Mouse (Mus musculus) midbrain, embryonic 13.5 days (tissue): ENCODE measurements around the gene Atf7. TPM values are rescaled to one million over a fixed set of nuclear protein-coding genes. Genes with fewer than 3 reads are reported as not detected.

ENCODE experiments used
- ATAC-seq: fragments of 200-750 bp; cut with Nextera tagmentation; 2 replicates; pipeline ENCODE4 v1.8.0; 2017; ENCODE audit warnings: mild to moderate bottlenecking, moderate TSS enrichment, moderate library complexity
- H3K27ac ChIP-seq: fragments of 300-500 bp; sonication (generic); 2 replicates; pipeline ENCODE4 v1.5.1; 2015; ENCODE audit warnings: inconsistent platforms, mild to moderate bottlenecking, moderate library complexity
- H3K27me3 ChIP-seq: fragments of 300-500 bp; sonication (generic); 2 replicates; pipeline ENCODE4 v1.6.1; 2015; ENCODE audit warnings: mild to moderate bottlenecking, inconsistent platforms
- H3K36me3 ChIP-seq: fragments of 300-500 bp; sonication (generic); 2 replicates; pipeline ENCODE4 v1.6.1; 2015; ENCODE audit warnings: mild to moderate bottlenecking, inconsistent platforms
- H3K4me1 ChIP-seq: fragments of 300-500 bp; sonication (generic); replicated peaks from 2 replicates; pipeline ENCODE4 v1.6.1; 2015; ENCODE audit warnings: inconsistent platforms
- H3K4me2 ChIP-seq: fragments of 300-500 bp; sonication (generic); replicated peaks from 2 replicates; pipeline ENCODE4 v1.6.1; 2015; ENCODE audit warnings: moderate library complexity, mild to moderate bottlenecking, inconsistent platforms
- H3K4me3 ChIP-seq: fragments of 300-500 bp; sonication (generic); replicated peaks from 2 replicates; pipeline ENCODE4 v1.5.1; 2015; ENCODE audit warnings: mild to moderate bottlenecking, inconsistent platforms
- H3K9ac ChIP-seq: fragments of 300-500 bp; sonication (generic); replicated peaks from 2 replicates; pipeline ENCODE4 v1.6.1; 2015; ENCODE audit warnings: mild to moderate bottlenecking, inconsistent platforms
- H3K9me3 ChIP-seq: fragments of 300-500 bp; sonication (generic); 2 replicates; pipeline ENCODE4 v1.6.1; 2016; ENCODE audit warnings: mild to moderate bottlenecking, inconsistent platforms
- WGBS: fragments of 180-500 bp; shearing (Covaris S2); methylation state at CpG from one replicate; pipeline ENCODE4 v1.1.7; 2015; 5-methylcytosine and 5-hydroxymethylcytosine counted together
- polyA plus RNA-seq: library from polyadenylated mRNA; unstranded; fragments of >200 nt; fragmentation: Nextera tagmentation; extraction: Ambion mirVana; gene quantifications from 2 replicates; pipeline ENCODE4 v1.2.1, GENCODE M21; 2015

Atf7 gene
- polyA plus RNA-seq, 1 experiment from 2014 or later = 22.1 TPM

DNA sequence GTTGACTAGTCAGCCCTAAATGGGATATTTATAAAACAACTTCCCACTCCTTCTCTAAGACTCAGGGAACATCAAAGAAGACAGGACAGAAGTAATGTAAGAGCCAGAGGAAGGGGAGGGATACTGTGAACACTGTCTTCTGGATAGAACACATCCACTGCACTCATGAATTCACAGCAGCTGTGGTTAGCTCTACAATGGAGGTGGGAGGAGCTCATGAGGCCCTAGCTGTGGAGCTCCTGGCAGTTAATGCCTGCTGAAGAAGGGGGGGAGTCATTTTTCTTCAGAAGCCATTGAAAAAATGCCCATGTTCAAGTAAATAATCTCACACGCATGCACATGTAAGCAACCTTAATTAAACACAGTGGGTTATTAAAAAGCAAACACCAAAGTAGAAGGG is 48.3 kb downstream of the Atf7 start:
- Histone ChIP-seq H3K27ac (no peak overlapping the region), H3K36me3 (no peaks in the 10 kb centered on the region), H3K4me2 (no peak overlapping the region), H3K9me3 (no peaks in the 10 kb centered on the region), H3K4me1 (peaks cover 5% of the 10 kb centered on the region; the same call in 1 of the 2 replicates), H3K27me3 (no peaks in the 10 kb centered on the region), H3K9ac (no peak overlapping the region), H3K4me3 (no peak overlapping the region)
- WGBS = 67% methylated on average over 1 of the region's 1 CpGs
- no peak for ATAC-seq

DNA sequence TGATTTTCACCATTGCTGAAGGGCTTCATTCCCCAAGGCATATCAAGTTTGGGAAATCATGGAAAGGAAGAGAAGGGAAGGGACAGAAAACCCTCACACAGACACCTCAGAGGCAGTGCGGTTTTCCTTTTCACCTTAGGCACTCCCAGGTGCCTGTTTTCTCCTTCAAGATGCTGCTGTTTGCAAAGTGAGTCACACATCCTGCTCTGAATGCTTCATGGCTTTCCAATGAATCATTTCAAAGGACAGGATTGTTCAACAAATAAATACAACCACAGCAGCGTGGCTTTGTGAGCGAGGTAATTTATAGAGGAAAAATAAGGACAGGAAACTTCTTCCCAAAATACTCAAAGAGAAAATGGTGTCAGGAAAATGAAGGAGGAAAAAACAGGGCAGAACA is 53.2 kb downstream of the Atf7 start:
- H3K9me3 ChIP-seq = no peaks in the 10 kb centered on the region
- WGBS = 89% methylated on average over 3 of the region's 3 CpGs
- no peak for ATAC-seq
- H3K36me3 ChIP-seq = no peaks in the 10 kb centered on the region
- H3K4me1 ChIP-seq = peaks cover 3% of the 10 kb centered on the region; the same call in 1 of the 2 replicates
- no peak overlapping the region for H3K27ac ChIP-seq
- no peak overlapping the region for H3K4me3 ChIP-seq
- no peak overlapping the region for H3K4me2 ChIP-seq
- H3K27me3 ChIP-seq = no peaks in the 10 kb centered on the region
- no peak overlapping the region for H3K9ac ChIP-seq

DNA sequence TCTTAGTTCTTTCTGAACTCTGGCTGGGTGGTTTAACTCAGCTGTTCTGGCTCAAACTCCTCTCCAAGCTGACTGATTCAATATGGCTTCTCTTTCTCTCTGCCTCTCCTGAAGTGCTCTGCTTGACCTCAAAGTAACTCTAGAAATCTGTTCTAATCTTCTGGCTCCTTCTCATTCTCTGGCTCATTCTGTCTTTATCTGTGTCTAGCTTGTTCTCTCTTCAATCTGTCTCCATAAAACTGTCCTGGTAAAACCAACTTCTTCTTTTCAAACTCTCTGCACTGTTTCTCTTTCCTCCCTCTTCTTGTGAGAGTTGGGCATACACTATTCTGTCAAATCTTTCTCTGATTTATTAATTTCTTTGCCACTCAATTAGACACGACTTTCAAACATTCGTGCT is 57.4 kb downstream of the Atf7 start:
- ATAC-seq = no peak
- Histone ChIP-seq H3K4me3 (no peak overlapping the region), H3K9me3 (no peaks in the 10 kb centered on the region), H3K9ac (no peak overlapping the region), H3K4me1 (no peaks in the 10 kb centered on the region), H3K27me3 (no peaks in the 10 kb centered on the region), H3K27ac (no peak overlapping the region), H3K4me2 (no peak overlapping the region), H3K36me3 (no peaks in the 10 kb centered on the region)
- WGBS = 96% methylated on average over 2 of the region's 2 CpGs

DNA sequence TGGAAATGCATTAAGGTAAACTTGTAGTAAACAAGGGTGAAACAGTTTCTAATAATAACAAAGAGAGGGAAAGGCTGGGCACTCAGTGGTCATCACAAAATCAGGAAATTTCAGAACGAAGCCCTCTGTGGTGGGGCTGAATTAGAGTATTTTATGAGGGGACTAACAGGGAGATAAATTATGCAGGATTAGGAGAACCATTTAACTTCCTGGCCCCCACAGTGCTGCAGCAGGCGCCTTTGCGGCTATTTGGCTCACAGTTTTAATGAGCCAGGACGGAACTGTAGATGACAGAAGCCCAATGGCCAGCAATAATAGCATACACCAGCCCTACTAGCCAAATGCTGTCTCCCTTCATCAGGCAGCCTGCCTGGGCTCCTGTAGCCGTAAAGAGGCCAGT is 61.6 kb downstream of the Atf7 start:
- no peak for ATAC-seq
- no peak overlapping the region for H3K4me3 ChIP-seq
- H3K36me3 ChIP-seq = peaks cover 10% of the 10 kb centered on the region; the same call in 1 of the 2 replicates
- WGBS = 79% methylated on average over 5 of the region's 5 CpGs
- no peak overlapping the region for H3K4me2 ChIP-seq
- H3K9me3 ChIP-seq = no peaks in the 10 kb centered on the region
- H3K4me1 ChIP-seq = no peaks in the 10 kb centered on the region
- no peak overlapping the region for H3K27ac ChIP-seq
- H3K27me3 ChIP-seq = no peaks in the 10 kb centered on the region
- no peak overlapping the region for H3K9ac ChIP-seq

DNA sequence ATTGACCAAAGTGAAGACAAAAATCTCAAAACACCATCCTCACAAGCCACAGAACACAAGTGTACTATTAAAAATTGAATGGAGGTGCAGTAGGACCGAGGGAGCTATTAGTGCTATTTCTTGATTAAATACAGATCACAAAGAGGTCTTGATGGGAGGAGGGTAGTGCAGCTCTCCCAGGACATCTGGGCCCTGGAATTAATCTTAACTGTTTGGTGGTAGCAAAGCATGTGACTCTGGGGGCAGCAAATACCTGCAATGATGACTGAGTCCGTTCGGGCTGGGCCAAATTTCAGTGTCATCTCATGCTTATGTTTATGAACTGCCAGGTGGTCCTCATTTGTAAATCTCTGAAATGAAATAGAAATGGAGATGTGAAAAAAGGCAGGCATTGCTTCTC is 62.2 kb downstream of the Atf7 start:
- Histone ChIP-seq H3K27ac (no peak overlapping the region), H3K9ac (no peak overlapping the region), H3K9me3 (no peaks in the 10 kb centered on the region), H3K4me3 (no peak overlapping the region), H3K27me3 (no peaks in the 10 kb centered on the region), H3K4me2 (no peak overlapping the region), H3K4me1 (no peaks in the 10 kb centered on the region), H3K36me3 (peaks cover 10% of the 10 kb centered on the region; the same call in 1 of the 2 replicates)
- WGBS = 87% methylated on average over 3 of the region's 3 CpGs
- no peak for ATAC-seq

DNA sequence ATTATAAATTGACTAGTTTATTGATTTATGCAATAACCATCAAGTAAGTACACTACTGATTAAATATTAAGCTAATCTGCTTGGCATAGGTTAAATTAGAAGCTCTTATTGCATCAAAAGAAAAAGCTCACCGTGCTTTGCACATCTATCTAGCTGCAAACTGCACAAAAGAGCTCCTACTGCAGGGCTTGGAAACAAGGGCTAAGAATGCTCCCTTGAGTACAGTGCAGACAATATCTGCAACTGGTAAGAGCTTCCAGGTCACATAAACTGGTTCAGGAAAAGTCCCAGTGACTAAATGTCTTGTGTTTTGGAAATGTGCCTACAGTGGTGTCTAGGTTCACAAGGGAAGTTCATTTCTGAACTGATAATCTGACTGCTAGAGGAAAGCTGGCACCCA is 62.8 kb downstream of the Atf7 start:
- H3K36me3 ChIP-seq = peaks cover 10% of the 10 kb centered on the region; the same call in 1 of the 2 replicates
- ATAC-seq = no peak
- H3K4me2 ChIP-seq = no peak overlapping the region
- H3K27me3 ChIP-seq = no peaks in the 10 kb centered on the region
- H3K4me3 ChIP-seq = no peak overlapping the region
- 84% methylated on average over 1 of the region's 1 CpGs for WGBS
- no peaks in the 10 kb centered on the region for H3K9me3 ChIP-seq
- no peak overlapping the region for H3K9ac ChIP-seq
- no peaks in the 10 kb centered on the region for H3K4me1 ChIP-seq
- H3K27ac ChIP-seq = no peak overlapping the region

DNA sequence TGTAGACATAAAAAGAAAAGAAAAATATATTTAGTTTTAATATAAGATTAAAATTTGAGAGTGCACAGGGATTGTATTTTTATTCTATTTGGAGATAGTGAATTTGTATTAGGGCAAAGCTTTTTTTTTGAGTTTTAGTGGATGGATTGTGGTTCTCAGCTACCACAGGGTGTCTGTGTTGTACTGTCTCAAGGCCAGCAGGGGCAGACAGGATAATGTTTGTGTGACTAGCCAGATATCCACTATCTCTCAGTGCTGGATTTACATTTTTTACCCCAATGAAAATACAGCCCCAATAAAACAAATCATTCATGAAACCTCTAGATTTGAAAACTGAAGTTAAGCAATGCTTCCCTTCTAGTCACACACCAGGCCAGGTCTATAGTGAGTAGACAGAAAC is 67.7 kb downstream of the Atf7 start:
- ATAC-seq = no peak
- Histone ChIP-seq H3K9me3 (no peaks in the 10 kb centered on the region), H3K4me1 (no peaks in the 10 kb centered on the region), H3K27me3 (no peaks in the 10 kb centered on the region), H3K36me3 (peaks cover 31% of the 10 kb centered on the region), H3K4me2 (no peak overlapping the region), H3K4me3 (no peak overlapping the region), H3K9ac (no peak overlapping the region), H3K27ac (no peak overlapping the region)

DNA sequence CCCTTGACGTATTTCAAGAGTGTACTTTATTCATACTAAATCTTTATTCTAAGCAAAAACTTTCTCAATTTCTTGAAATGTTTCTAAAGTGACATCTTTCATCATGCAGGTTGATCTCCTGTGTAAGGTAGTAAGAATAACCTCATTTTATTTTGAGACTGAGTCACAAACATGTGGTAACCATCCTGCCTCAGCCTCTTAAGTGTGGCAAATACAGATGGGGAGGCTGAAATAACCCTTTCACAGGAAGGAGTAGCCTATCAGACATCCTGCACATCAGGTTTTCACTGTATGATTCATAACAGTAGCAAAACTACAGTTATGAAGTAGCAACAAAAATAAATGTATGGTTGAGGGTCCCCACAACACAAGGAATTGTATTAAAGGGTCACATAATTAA is 69.7 kb downstream of the Atf7 start:
- Histone ChIP-seq H3K9ac (no peak overlapping the region), H3K36me3 (peaks cover 41% of the 10 kb centered on the region), H3K9me3 (no peaks in the 10 kb centered on the region), H3K4me1 (no peaks in the 10 kb centered on the region), H3K4me3 (no peak overlapping the region), H3K4me2 (no peak overlapping the region), H3K27me3 (no peaks in the 10 kb centered on the region), H3K27ac (no peak overlapping the region)
- 94% methylated on average over 1 of the region's 1 CpGs for WGBS
- ATAC-seq = no peak

DNA sequence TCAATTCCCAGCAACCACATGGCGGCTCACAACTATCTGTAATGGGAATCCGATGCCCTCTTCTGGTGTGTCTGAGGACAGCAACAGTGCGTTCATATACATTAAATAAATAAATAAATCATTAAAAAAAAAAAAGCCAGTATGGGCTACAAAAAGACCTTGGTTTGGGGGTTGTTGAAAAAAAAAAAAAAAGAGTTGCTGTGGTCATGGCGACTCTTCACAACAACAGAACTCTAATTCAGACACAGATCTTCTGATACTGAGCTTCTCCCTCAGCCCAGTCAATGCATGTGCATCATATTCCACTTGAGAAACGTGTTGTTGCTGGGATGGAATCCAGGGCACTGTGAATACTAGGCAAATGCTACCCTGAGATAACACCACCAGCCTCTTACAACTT is 72.7 kb downstream of the Atf7 start:
- Histone ChIP-seq H3K9me3 (no peaks in the 10 kb centered on the region), H3K9ac (no peak overlapping the region), H3K27ac (no peak overlapping the region), H3K36me3 (peaks cover 40% of the 10 kb centered on the region), H3K27me3 (no peaks in the 10 kb centered on the region), H3K4me2 (no peak overlapping the region), H3K4me3 (no peak overlapping the region), H3K4me1 (no peaks in the 10 kb centered on the region)
- WGBS = 94% methylated on average over 5 of the region's 5 CpGs
- no peak for ATAC-seq

DNA sequence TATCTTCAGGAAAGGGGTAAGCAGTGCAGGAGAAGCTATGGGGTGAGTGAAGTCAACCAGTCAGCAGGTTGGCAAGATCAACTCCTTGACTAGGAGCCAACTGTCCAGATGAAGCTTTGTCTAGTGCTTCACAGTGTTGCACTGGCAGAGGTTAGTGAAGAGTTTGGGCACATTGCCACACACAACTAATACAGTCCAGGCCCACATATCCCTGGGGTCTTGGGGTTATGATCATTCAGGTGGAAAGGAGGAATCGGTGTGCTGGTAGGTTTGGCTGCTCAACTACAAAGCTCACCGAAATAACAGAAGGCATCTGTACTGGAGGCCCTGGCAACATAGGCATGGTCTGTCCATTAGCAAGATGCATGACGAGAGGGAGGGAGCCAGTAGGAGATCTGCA is 77.8 kb downstream of the Atf7 start:
- Histone ChIP-seq H3K36me3 (peaks cover 46% of the 10 kb centered on the region), H3K4me2 (no peak overlapping the region), H3K4me1 (no peaks in the 10 kb centered on the region), H3K4me3 (no peak overlapping the region), H3K27me3 (no peaks in the 10 kb centered on the region), H3K9me3 (no peaks in the 10 kb centered on the region), H3K27ac (no peak overlapping the region), H3K9ac (no peak overlapping the region)
- 83% methylated on average over 3 of the region's 3 CpGs for WGBS
- ATAC-seq = no peak

DNA sequence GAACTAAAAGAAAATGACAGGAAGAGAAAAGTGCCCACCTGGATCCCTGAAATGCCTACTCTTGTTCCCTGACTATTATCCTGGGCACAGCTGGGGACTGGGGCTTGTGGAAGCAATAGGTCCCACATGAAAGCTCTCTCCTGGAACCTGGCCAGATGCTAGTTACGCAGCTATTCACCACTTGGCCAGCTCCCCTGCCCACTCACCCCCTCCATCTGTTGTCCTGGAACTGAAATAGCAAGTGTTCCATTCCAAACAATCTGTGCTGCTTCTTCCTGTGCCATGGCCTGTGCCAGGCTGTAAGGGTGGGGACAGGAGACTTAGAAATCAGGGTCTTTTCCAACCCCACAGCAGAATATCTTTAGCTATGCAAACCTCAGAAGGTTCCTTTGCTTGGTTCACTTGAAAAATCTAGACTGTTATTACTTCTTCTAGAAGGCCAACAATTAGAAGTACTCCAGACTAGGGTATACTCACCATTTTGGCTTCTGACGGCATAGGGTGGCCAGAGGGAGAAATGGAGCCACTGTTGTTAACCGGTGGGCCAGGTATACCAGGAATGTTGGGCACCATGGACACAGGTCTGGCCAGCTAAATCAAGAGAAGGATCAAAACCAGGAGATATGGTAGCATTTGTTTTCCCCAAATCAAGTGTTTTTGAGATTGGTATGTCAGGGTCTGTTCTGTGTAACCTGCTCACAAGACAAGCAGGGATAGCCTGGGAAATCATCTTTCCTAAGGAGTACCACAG is 78.4 kb downstream of the Atf7 start:
- no peak for ATAC-seq
- Histone ChIP-seq H3K4me2 (no peak overlapping the region), H3K9ac (no peak overlapping the region), H3K4me3 (no peak overlapping the region), H3K27me3 (no peaks in the 10 kb centered on the region), H3K9me3 (no peaks in the 10 kb centered on the region), H3K27ac (no peak overlapping the region), H3K36me3 (peaks cover 47% of the 10 kb centered on the region), H3K4me1 (no peaks in the 10 kb centered on the region)
- 85% methylated on average over 3 of the region's 3 CpGs for WGBS

DNA sequence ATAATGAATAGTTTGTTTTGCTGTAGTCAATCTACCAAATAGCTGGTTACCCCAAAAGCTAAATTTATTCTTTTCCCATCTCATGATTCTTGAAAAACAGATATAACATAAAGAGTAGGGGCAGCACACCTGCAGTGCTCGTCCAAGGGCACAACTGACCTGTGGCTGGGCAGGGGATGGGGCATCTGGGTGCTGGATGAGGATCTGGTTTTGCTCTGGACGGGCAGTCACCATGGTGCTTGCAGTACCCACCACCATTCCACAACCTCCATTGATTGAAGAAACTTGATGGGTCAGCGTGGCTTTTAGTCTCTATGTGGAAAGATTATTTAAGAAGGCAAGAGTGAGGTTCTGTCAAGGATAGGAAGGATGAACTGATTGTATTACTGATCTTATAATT is 79.0 kb downstream of the Atf7 start:
- Histone ChIP-seq H3K4me2 (no peak overlapping the region), H3K27me3 (no peaks in the 10 kb centered on the region), H3K9me3 (no peaks in the 10 kb centered on the region), H3K27ac (0 out of 2 replicates have a peak overlapping the region, but pooled peaks have one; percentile 16), H3K4me1 (no peaks in the 10 kb centered on the region), H3K4me3 (no peak overlapping the region), H3K36me3 (peaks cover 47% of the 10 kb centered on the region), H3K9ac (no peak overlapping the region)
- WGBS = 87% methylated on average over 3 of the region's 3 CpGs
- no peak for ATAC-seq

DNA sequence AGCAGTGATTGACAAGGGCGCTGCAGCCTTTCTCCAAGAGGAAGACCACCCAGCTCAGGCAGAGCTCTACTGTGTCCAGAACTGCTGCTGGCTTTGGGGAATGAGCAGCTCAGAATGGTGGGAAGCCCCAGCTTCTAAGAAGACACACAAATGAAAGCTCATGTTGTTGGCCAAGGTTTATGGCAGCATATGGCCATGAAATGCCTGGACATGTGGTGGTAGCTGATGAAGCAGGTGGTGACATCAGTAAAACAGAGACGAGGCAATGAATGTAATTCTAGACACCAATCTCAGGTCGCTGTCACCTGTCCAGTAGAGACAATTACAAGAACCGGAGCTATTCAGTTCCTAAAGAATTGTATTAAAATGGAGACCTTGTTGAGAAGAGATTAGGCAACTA is 80.5 kb downstream of the Atf7 start:
- H3K4me2 ChIP-seq = no peak overlapping the region
- H3K4me3 ChIP-seq = no peak overlapping the region
- H3K27me3 ChIP-seq = no peaks in the 10 kb centered on the region
- no peak overlapping the region for H3K27ac ChIP-seq
- no peak for ATAC-seq
- no peaks in the 10 kb centered on the region for H3K9me3 ChIP-seq
- no peak overlapping the region for H3K9ac ChIP-seq
- 95% methylated on average over 4 of the region's 4 CpGs for WGBS
- peaks cover 57% of the 10 kb centered on the region for H3K36me3 ChIP-seq
- H3K4me1 ChIP-seq = no peaks in the 10 kb centered on the region
